Mouse (Mus musculus) CD4-positive, CD25-positive, alpha-beta regulatory T cell, adult 9 weeks (primary cell): ENCODE results near the gene Zc3h15. TPM values are rescaled to one million over a fixed set of nuclear protein-coding genes. Genes with fewer than 3 reads are reported as not detected.

Experiments
- polyA plus RNA-seq: library from polyadenylated mRNA; unstranded; fragments of 100-300 nt; shearing (Covaris generic); gene quantifications from one replicate; pipeline ENCODE4 v1.2.1, GENCODE M21; 2017

Zc3h15 gene
- 96.3 TPM for polyA plus RNA-seq

DNA sequence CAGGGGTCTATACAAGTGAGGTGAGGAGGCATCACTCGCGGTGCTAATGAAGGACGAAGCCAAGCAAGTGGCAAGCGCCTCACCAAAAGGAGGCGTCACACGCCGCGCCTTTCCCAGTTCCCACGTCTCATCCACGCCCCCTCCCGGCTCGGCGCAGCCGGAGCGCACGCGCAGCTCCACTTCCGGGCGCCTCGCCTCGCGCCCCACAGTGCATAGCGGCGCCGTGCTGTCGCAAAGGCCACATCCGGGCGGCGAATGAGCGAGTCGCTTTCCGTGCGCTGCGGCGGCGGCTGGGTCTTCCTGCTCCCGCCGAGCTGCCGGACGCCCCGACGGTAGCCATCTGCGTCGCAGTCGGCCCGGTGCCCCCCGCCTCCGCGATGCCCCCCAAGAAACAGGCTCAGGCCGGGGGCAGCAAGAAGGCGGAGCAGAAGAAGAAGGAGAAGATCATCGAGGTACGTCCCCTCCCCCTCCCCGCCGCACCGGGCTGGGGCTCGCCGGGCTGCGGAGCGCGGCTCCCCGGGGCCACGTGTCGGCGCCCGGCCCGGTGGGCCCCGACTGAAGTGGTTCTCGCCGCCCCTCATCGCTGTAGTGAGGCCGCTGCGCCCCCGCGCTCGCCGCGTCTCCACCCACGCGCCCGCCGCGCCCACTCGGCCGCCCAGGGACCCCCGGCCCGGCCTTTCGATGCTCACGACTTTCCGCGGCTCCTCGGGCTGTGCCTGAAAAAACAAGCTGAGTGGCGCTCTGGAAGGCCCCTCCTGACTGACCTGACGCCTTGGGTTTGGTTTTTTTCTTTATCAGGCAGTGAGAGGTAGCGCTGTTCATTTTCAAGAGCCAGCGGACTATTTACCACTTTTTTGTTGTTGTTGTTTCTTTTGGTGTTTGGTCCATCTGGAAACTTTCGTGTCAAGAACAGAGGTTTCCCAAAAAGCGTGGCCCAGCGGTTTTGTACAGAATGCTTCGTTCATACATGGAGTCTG is at the start of gene Zc3h15:
Zc3h15 (plus strand) TSS at position 160 of the 977 bp plus-strand sequence.

Other genes starting within 250 kb of the Zc3h15 start
- gene Itgav, start 80.0 kb downstream of the Zc3h15 start, polyA plus RNA-seq, result 14.3 TPM
- 0.05 TPM for gene Fam171b, start 168.2 kb downstream of the Zc3h15 start, polyA plus RNA-seq